Mouse (Mus musculus) kidney, adult 18-20 months (tissue): ENCODE measurements around the gene Rbm48.

Experiments
- DNase-seq: peaks from one replicate; pipeline ENCODE4 v3.0.0; 2021

Rbm48 gene

GRCm38 (mm10) chr5:3544480-3544769 lies 52.0 kb downstream of the Rbm48 start:
- no peak for DNase-seq

GRCm38 (mm10) chr5:3543629-3544479 lies 52.5 kb downstream of the Rbm48 start, which contains the start of gene Fam133b:
TSS of gene Fam133b (plus strand) at chr5:3543833.
- DNase-seq, result peak; percentile 98

- no peak for DNase-seq
Measured at GRCm38 (mm10) chr5:3541871-3542270, 54.5 kb downstream of the Rbm48 start.

- DNase-seq, result no peak
Measured at GRCm38 (mm10) chr5:3538505-3539472, 57.6 kb downstream of the Rbm48 start.

- DNase-seq, result no peak
Measured at GRCm38 (mm10) chr5:3536592-3537212, 59.7 kb downstream of the Rbm48 start.
